ENCODE assay signal across 8 mouse cellular contexts in the genomic region with DNA sequence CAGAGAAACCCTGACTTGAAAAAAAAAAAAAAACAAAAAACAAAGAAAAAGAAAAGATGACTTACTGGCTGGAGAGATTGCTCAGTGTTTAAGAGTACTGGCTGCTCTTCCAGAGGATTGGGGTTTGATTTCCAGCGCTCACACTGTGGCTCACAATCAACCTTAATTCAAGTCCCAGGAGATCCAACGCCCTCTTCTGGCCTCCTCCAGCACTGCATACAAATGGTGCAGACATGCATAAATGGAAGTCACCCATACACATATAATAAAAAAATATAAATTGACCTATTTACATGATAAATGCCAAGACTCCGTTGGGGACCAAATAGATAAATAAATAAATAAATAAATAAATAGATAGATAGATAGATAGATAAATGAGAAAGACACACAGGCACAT. TPM values are rescaled to one million over a fixed set of nuclear protein-coding genes. Genes with fewer than 3 reads are reported as not detected.
DNase-seq lines count a peak whose midpoint lies in the region; ATAC-seq lines count a peak whose summit lies in the region.

No protein-coding gene starts in this region.

- H3K27ac ChIP-seq in lung, embryonic 15.5 days: no peak overlapping the region
- H3K27ac ChIP-seq in brown adipose tissue, adult 24 weeks (replicated peaks; ENCODE audit: low read depth, low read length): no peak overlapping the region
- no peak overlapping the region for H3K27ac ChIP-seq in hindbrain, embryonic 10.5 days
- no peak overlapping the region for H3K27ac ChIP-seq in midbrain, embryonic 11.5 days (ENCODE audit: low read depth, low read length)

- H3K9me3 ChIP-seq in lung, embryonic 15.5 days: no peaks in the 10 kb centered on the region
- H3K9me3 ChIP-seq in hindbrain, embryonic 10.5 days: no peaks in the 10 kb centered on the region
- H3K9me3 ChIP-seq in midbrain, embryonic 11.5 days (ENCODE audit: control insufficient read depth, low read length): no peaks in the 10 kb centered on the region

- H3K27me3 ChIP-seq in lung, embryonic 15.5 days: peaks cover under 1% of the 10 kb centered on the region; the same call in 1 of the 2 replicates
- H3K27me3 ChIP-seq in hindbrain, embryonic 10.5 days (ENCODE audit: insufficient read depth, poor library complexity, severe bottlenecking): peaks cover 20% of the 10 kb centered on the region
- H3K27me3 ChIP-seq in midbrain, embryonic 11.5 days (ENCODE audit: control insufficient read depth, insufficient read depth, low read length): no peaks in the 10 kb centered on the region; the same call in none of the 2 replicates

- DNase-seq in lung, postnatal 14 days: no peak
- no peak for DNase-seq in hindbrain, embryonic 10.5 days (ENCODE audit: low spot score)
- DNase-seq in midbrain, embryonic 11.5 days (ENCODE audit: low spot score, missing footprints): peak; percentile 84
- DNase-seq in gastrocnemius, adult 8-10 months (ENCODE audit: low spot score in 2 of 2): no peak
- DNase-seq in adrenal gland, adult 18-20 months (ENCODE audit: low spot score in 2 of 2): no peak

- ATAC-seq in lung, embryonic 15.5 days (ENCODE audit: borderline replicate concordance, extremely low read depth, low FRiP score, low TSS enrichment): no peak
- ATAC-seq in midbrain, embryonic 11.5 days (ENCODE audit: low FRiP score): no peak
- no peak for ATAC-seq in megakaryocyte progenitor cell, adult 5-6 weeks (replicated peaks; ENCODE audit: poor library complexity)

- H3K9ac ChIP-seq in lung, embryonic 15.5 days: no peak overlapping the region
- no peak overlapping the region for H3K9ac ChIP-seq in midbrain, embryonic 11.5 days (ENCODE audit: low read length)

- H3K4me1 ChIP-seq in lung, embryonic 15.5 days: peaks cover 5% of the 10 kb centered on the region; the same call in 1 of the 2 replicates
- H3K4me1 ChIP-seq in brown adipose tissue, adult 24 weeks (ENCODE audit: control insufficient read depth, insufficient read depth, insufficient read length, low read length): peaks cover 3% of the 10 kb centered on the region; the same call in 1 of the 2 replicates
- peaks cover 23% of the 10 kb centered on the region for H3K4me1 ChIP-seq in hindbrain, embryonic 10.5 days (replicated peaks)
- H3K4me1 ChIP-seq in midbrain, embryonic 11.5 days (ENCODE audit: control insufficient read depth, insufficient read depth, low read length): peaks cover 16% of the 10 kb centered on the region

- peaks cover 21% of the 10 kb centered on the region; the same call in 1 of the 2 replicates for H3K36me3 ChIP-seq in lung, embryonic 15.5 days
- peaks cover 48% of the 10 kb centered on the region for H3K36me3 ChIP-seq in hindbrain, embryonic 10.5 days
- peaks cover 5% of the 10 kb centered on the region; the same call in 1 of the 2 replicates for H3K36me3 ChIP-seq in midbrain, embryonic 11.5 days (ENCODE audit: control insufficient read depth, insufficient read depth, low read length)

- 50% methylated on average over 3 of the region's 3 CpGs for WGBS in lung, embryonic 15.5 days
- WGBS in hindbrain, embryonic 10.5 days: 55% methylated on average over 3 of the region's 3 CpGs
- 65% methylated on average over 3 of the region's 3 CpGs for WGBS in midbrain, embryonic 11.5 days

- peak overlapping the region; percentile 76 for H3K4me2 ChIP-seq in lung, embryonic 15.5 days
- peak overlapping the region; percentile 90 for H3K4me2 ChIP-seq in midbrain, embryonic 11.5 days

- no peak overlapping the region for H3K4me3 ChIP-seq in lung, embryonic 15.5 days
- H3K4me3 ChIP-seq in brown adipose tissue, adult 24 weeks (ENCODE audit: insufficient read depth, low read depth, low read length): peak overlapping the region; percentile 84; the same call in 1 of the 2 replicates
- H3K4me3 ChIP-seq in hindbrain, embryonic 10.5 days: peak overlapping the region; percentile 99
- no peak overlapping the region; the same call in 1 of the 2 replicates for H3K4me3 ChIP-seq in midbrain, embryonic 11.5 days (ENCODE audit: low read depth, low read length)

RNA-seq across cellular contexts. Expression of a gene that starts 1.4 kb away (rescaled TPM):
- 14.6 and 15.0 TPM in 2 replicates for polyA plus RNA-seq in lung, embryonic 15.5 days (2015; fragmentation: Nextera tagmentation; extraction: Ambion mirVana)
- 6.1 and 7.4 TPM in 2 replicates for polyA plus RNA-seq in brown adipose tissue, adult 24 weeks (2012; ENCODE audit: insufficient read depth, insufficient read length, missing spikeins)
- polyA plus RNA-seq in hindbrain, embryonic 10.5 days (2016; fragmentation: Nextera tagmentation; extraction: Ambion mirVana): 17.7 and 19.5 TPM in 2 replicates
- 19.7 and 23.3 TPM in 2 replicates for polyA plus RNA-seq in midbrain, embryonic 11.5 days (2014; fragmentation: Nextera tagmentation; extraction: Ambion mirVana)
- 1 to 10 TPM; 5.1 to 7.7 (median 6.7) TPM for total RNA-seq in gastrocnemius, adult 8-10 months (2022)
- total RNA-seq in megakaryocyte progenitor cell, adult 5-6 weeks (2015): 16.1 and 21.0 TPM in 2 replicates
- total RNA-seq in megakaryocyte progenitor cell, adult 5-6 weeks (2017): 20.3 and 22.8 TPM in 2 replicates
- total RNA-seq in adrenal gland, adult 18-20 months (2021): 10 to 100 TPM; 13.8 to 14.6 TPM

RNA-seq across cellular contexts. Expression of a gene that starts 1.4 kb away (rescaled TPM):
- 10.4 and 10.5 TPM in 2 replicates for polyA plus RNA-seq in lung, embryonic 15.5 days (2015; fragmentation: Nextera tagmentation; extraction: Ambion mirVana)
- polyA plus RNA-seq in brown adipose tissue, adult 24 weeks (2012; ENCODE audit: insufficient read depth, insufficient read length, missing spikeins): 3.3 and 3.6 TPM in 2 replicates
- 19.4 and 19.8 TPM in 2 replicates for polyA plus RNA-seq in hindbrain, embryonic 10.5 days (2016; fragmentation: Nextera tagmentation; extraction: Ambion mirVana)
- 16.6 and 18.4 TPM in 2 replicates for polyA plus RNA-seq in midbrain, embryonic 11.5 days (2014; fragmentation: Nextera tagmentation; extraction: Ambion mirVana)
- total RNA-seq in gastrocnemius, adult 8-10 months (2022): 1 to 10 TPM; 4.7 to 6.0 (median 5.2) TPM
- total RNA-seq in megakaryocyte progenitor cell, adult 5-6 weeks (2015): 5.7 and 9.3 TPM in 2 replicates
- total RNA-seq in megakaryocyte progenitor cell, adult 5-6 weeks (2017): 7.1 and 7.3 TPM in 2 replicates
- total RNA-seq in adrenal gland, adult 18-20 months (2021): 1 to 10 TPM; 5.9 to 6.9 TPM

RNA-seq across cellular contexts. Expression of a gene that starts 14.2 kb away (rescaled TPM):
- polyA plus RNA-seq in lung, embryonic 15.5 days (2015; fragmentation: Nextera tagmentation; extraction: Ambion mirVana): 2.9 and 3.2 TPM in 2 replicates
- 0.63 and 1.3 TPM in 2 replicates for polyA plus RNA-seq in brown adipose tissue, adult 24 weeks (2012; ENCODE audit: insufficient read depth, insufficient read length, missing spikeins)
- 3.2 and 4.3 TPM in 2 replicates for polyA plus RNA-seq in hindbrain, embryonic 10.5 days (2016; fragmentation: Nextera tagmentation; extraction: Ambion mirVana)
- polyA plus RNA-seq in midbrain, embryonic 11.5 days (2014; fragmentation: Nextera tagmentation; extraction: Ambion mirVana): 1.1 and 1.4 TPM in 2 replicates
- total RNA-seq in gastrocnemius, adult 8-10 months (2022): 1 to 10 TPM; 1.8 to 3.0 (median 2.4) TPM
- total RNA-seq in megakaryocyte progenitor cell, adult 5-6 weeks (2015): 0.15 and 0.32 TPM in 2 replicates
- total RNA-seq in megakaryocyte progenitor cell, adult 5-6 weeks (2017): 0.27 TPM in 1 of 2 replicates, not detected in the other
- total RNA-seq in adrenal gland, adult 18-20 months (2021): 10 to 100 TPM; 12.7 to 17.7 TPM

RNA-seq across cellular contexts. Expression of a gene that starts 36.0 kb away (rescaled TPM):
- 51.7 and 56.7 TPM in 2 replicates for polyA plus RNA-seq in lung, embryonic 15.5 days (2015; fragmentation: Nextera tagmentation; extraction: Ambion mirVana)
- polyA plus RNA-seq in brown adipose tissue, adult 24 weeks (2012; ENCODE audit: insufficient read depth, insufficient read length, missing spikeins): 128 and 137 TPM in 2 replicates
- 47.1 and 50.7 TPM in 2 replicates for polyA plus RNA-seq in hindbrain, embryonic 10.5 days (2016; fragmentation: Nextera tagmentation; extraction: Ambion mirVana)
- polyA plus RNA-seq in midbrain, embryonic 11.5 days (2014; fragmentation: Nextera tagmentation; extraction: Ambion mirVana): 37.6 and 46.7 TPM in 2 replicates
- total RNA-seq in gastrocnemius, adult 8-10 months (2022): 100 to 1,000 TPM; 120 to 153 (median 133) TPM
- 50.5 and 75.9 TPM in 2 replicates for total RNA-seq in megakaryocyte progenitor cell, adult 5-6 weeks (2015)
- total RNA-seq in megakaryocyte progenitor cell, adult 5-6 weeks (2017): 72.4 and 107 TPM in 2 replicates
- total RNA-seq in adrenal gland, adult 18-20 months (2021): 100 to 1,000 TPM; 219 to 239 TPM

RNA-seq across cellular contexts. Expression of a gene that starts 39.0 kb away (rescaled TPM):
- 103 and 108 TPM in 2 replicates for polyA plus RNA-seq in lung, embryonic 15.5 days (2015; fragmentation: Nextera tagmentation; extraction: Ambion mirVana)
- 46.8 and 54.3 TPM in 2 replicates for polyA plus RNA-seq in brown adipose tissue, adult 24 weeks (2012; ENCODE audit: insufficient read depth, insufficient read length, missing spikeins)
- 148 and 151 TPM in 2 replicates for polyA plus RNA-seq in hindbrain, embryonic 10.5 days (2016; fragmentation: Nextera tagmentation; extraction: Ambion mirVana)
- 144 and 156 TPM in 2 replicates for polyA plus RNA-seq in midbrain, embryonic 11.5 days (2014; fragmentation: Nextera tagmentation; extraction: Ambion mirVana)
- total RNA-seq in gastrocnemius, adult 8-10 months (2022): 10 to 100 TPM; 12.0 to 14.5 (median 13.3) TPM
- total RNA-seq in megakaryocyte progenitor cell, adult 5-6 weeks (2015): 39.0 and 43.1 TPM in 2 replicates
- total RNA-seq in megakaryocyte progenitor cell, adult 5-6 weeks (2017): 78.5 and 87.3 TPM in 2 replicates
- 10 to 100 TPM; 27.3 to 27.4 TPM for total RNA-seq in adrenal gland, adult 18-20 months (2021)

Comparison
In these comparisons a context has a peak if more than half of its experiments do, and no peak if none do; other contexts are left out.
1. H3K4me3 ChIP-seq: peak in brown adipose tissue, adult 24 weeks (single experiment) and hindbrain, embryonic 10.5 days (single experiment); none in lung, embryonic 15.5 days (single experiment) and midbrain, embryonic 11.5 days (single experiment).